Mouse (Mus musculus) embryonic fibroblast, embryonic 13.5 days (primary cell): ENCODE measurements around the gene Rgs9bp. TPM values are rescaled to one million over a fixed set of nuclear protein-coding genes. Genes with fewer than 3 reads are reported as not detected.

Experiments used
- H3K27ac ChIP-seq: 2 replicates; pipeline ENCODE4 v1.5.1; 2012; ENCODE audit warnings: low read length, control low read depth, inconsistent platforms; ENCODE audit not compliant: insufficient read depth
- H3K4me1 ChIP-seq: 2 replicates; pipeline ENCODE4 v1.6.1; 2011; ENCODE audit warnings: low read length; ENCODE audit not compliant: control insufficient read depth, insufficient read depth
- H3K4me3 ChIP-seq: 2 replicates; pipeline ENCODE4 v1.5.1; 2011; ENCODE audit warnings: mild to moderate bottlenecking, control low read depth, low read length; ENCODE audit not compliant: insufficient read depth
- CTCF ChIP-seq: IDR thresholded peaks from 2 replicates; pipeline ENCODE4 v1.5.1; 2011; ENCODE audit warnings: mild to moderate bottlenecking, control low read depth, low read length, moderate library complexity, borderline replicate concordance; ENCODE audit not compliant: insufficient read depth
- POLR2A ChIP-seq: IDR thresholded peaks from 2 replicates; pipeline ENCODE4 v1.6.1; 2011; ENCODE audit warnings: low read depth, mild to moderate bottlenecking, control low read depth, low read length, moderate library complexity
- polyA plus RNA-seq: library from polyadenylated mRNA; stranded (reverse); fragments of >200 nt; gene quantifications from 2 replicates; pipeline ENCODE4 v1.2.4, GENCODE M21; 2011; ENCODE audit warnings: low read depth; ENCODE audit not compliant: missing spikeins, insufficient read length

Rgs9bp gene
- polyA plus RNA-seq, 1 experiment, result 0.33 TPM

GRCm38 (mm10) chr7:35600031-35600430, 14.6 kb upstream of the Rgs9bp start:
- H3K4me1 ChIP-seq, result no peaks in the 10 kb centered on the region
- no peak overlapping the region for H3K27ac ChIP-seq
- H3K4me3 ChIP-seq, result no peak overlapping the region
- TF ChIP-seq POLR2A, result no peak
- no peak for TF ChIP-seq CTCF

GRCm38 (mm10) chr7:35599492-35599891, 14.1 kb upstream of the Rgs9bp start:
- TF ChIP-seq CTCF, result peak; percentile 52; the same call in 1 of the 2 replicates
- no peak for TF ChIP-seq POLR2A
- no peak overlapping the region for H3K4me3 ChIP-seq

GRCm38 (mm10) chr7:35594311-35594710, 8.9 kb upstream of the Rgs9bp start:
- TF ChIP-seq POLR2A (no peak), CTCF (no peak)

More at GRCm38 (mm10) chr7:35599492-35599891, 14.1 kb upstream of the Rgs9bp start:
- Histone ChIP-seq H3K27ac (no peak overlapping the region), H3K4me1 (no peaks in the 10 kb centered on the region)

GRCm38 (mm10) chr7:35590731-35591191, 5.4 kb upstream of the Rgs9bp start:
- Histone ChIP-seq H3K27ac (peak overlapping the region; percentile 67), H3K4me1 (peaks cover 11% of the 10 kb centered on the region), H3K4me3 (no peak overlapping the region)
- TF ChIP-seq POLR2A (peak; percentile 33; the same call in 1 of the 2 replicates), CTCF (no peak)

More at GRCm38 (mm10) chr7:35594311-35594710, 8.9 kb upstream of the Rgs9bp start:
- H3K4me1 ChIP-seq, result peaks cover 4% of the 10 kb centered on the region
- no peak overlapping the region for H3K27ac ChIP-seq
- H3K4me3 ChIP-seq, result no peak overlapping the region

GRCm38 (mm10) chr7:35589485-35589884, 4.1 kb upstream of the Rgs9bp start:
- Histone ChIP-seq H3K27ac (no peak overlapping the region), H3K4me3 (no peak overlapping the region), H3K4me1 (peaks cover 11% of the 10 kb centered on the region)
- TF ChIP-seq POLR2A (0 out of 2 replicates have a peak, but pooled peaks have one; percentile 3), CTCF (no peak)

- H3K27ac ChIP-seq, result no peak overlapping the region
- H3K4me1 ChIP-seq, result peaks cover 14% of the 10 kb centered on the region
- no peak overlapping the region for H3K4me3 ChIP-seq
- TF ChIP-seq CTCF, result no peak
- no peak for TF ChIP-seq POLR2A
Observed at GRCm38 (mm10) chr7:35588680-35589428, 3.5 kb upstream of the Rgs9bp start.

- no peak for TF ChIP-seq POLR2A
- no peak for TF ChIP-seq CTCF
- H3K4me1 ChIP-seq, result peaks cover 22% of the 10 kb centered on the region
- no peak overlapping the region for H3K4me3 ChIP-seq
- no peak overlapping the region for H3K27ac ChIP-seq
Observed at GRCm38 (mm10) chr7:35587728-35588127, 2.3 kb upstream of the Rgs9bp start.

- peaks cover 22% of the 10 kb centered on the region for H3K4me1 ChIP-seq
- TF ChIP-seq POLR2A (no peak), CTCF (no peak)
- no peak overlapping the region for H3K27ac ChIP-seq
- H3K4me3 ChIP-seq, result peak overlapping the region; percentile 81
Observed at GRCm38 (mm10) chr7:35586906-35587445, 1.6 kb upstream of the Rgs9bp start.

GRCm38 (mm10) chr7:35586055-35586905, 898 bp upstream of the Rgs9bp start, which contains the start of gene Ankrd27:
Gene Ankrd27, plus strand, starts transcription at chr7:35586244.
- peaks cover 22% of the 10 kb centered on the region for H3K4me1 ChIP-seq
- no peak for TF ChIP-seq CTCF
- TF ChIP-seq POLR2A, result peak; percentile 97
- H3K27ac ChIP-seq, result peak within 1 kb of the TSS; percentile 3; the same call in 1 of the 2 replicates
- H3K4me3 ChIP-seq, result peak within 1 kb of the TSS; percentile 81
